Mouse (Mus musculus): Measurements from ENCODE around the gene Adcy1.

Gene Adcy1

GRCm38 (mm10) chr11:7068479-7069235 lies 5.4 kb downstream of the Adcy1 start:
- no peak for DNase-seq (ENCODE audit: extremely low read depth, insufficient read length, low spot score)

GRCm38 (mm10) chr11:7069762-7070161 lies 6.5 kb downstream of the Adcy1 start:
- no peak for DNase-seq (ENCODE audit: extremely low read depth, insufficient read length, low spot score)

- DNase-seq (ENCODE audit: extremely low read depth, insufficient read length, low spot score): no peak
Measured at GRCm38 (mm10) chr11:7071617-7072016, 8.3 kb downstream of the Adcy1 start.

GRCm38 (mm10) chr11:7073556-7073955 lies 10.3 kb downstream of the Adcy1 start:
- DNase-seq (ENCODE audit: extremely low read depth, insufficient read length, low spot score): no peak

GRCm38 (mm10) chr11:7076510-7076909 lies 13.2 kb downstream of the Adcy1 start:
- DNase-seq (ENCODE audit: extremely low read depth, insufficient read length, low spot score): no peak

- no peak for DNase-seq (ENCODE audit: extremely low read depth, insufficient read length, low spot score)
Measured at GRCm38 (mm10) chr11:7081893-7082292, 18.6 kb downstream of the Adcy1 start.

- DNase-seq (ENCODE audit: extremely low read depth, insufficient read length, low spot score): no peak
Measured at GRCm38 (mm10) chr11:7083911-7084310, 20.6 kb downstream of the Adcy1 start.

- DNase-seq (ENCODE audit: extremely low read depth, insufficient read length, low spot score): no peak
Measured at GRCm38 (mm10) chr11:7085184-7085583, 21.9 kb downstream of the Adcy1 start.

GRCm38 (mm10) chr11:7091120-7091519 lies 27.8 kb downstream of the Adcy1 start:
- no peak for DNase-seq (ENCODE audit: extremely low read depth, insufficient read length, low spot score)

- DNase-seq (ENCODE audit: extremely low read depth, insufficient read length, low spot score): no peak
Measured at GRCm38 (mm10) chr11:7094844-7095243, 31.6 kb downstream of the Adcy1 start.

- no peak for DNase-seq (ENCODE audit: extremely low read depth, insufficient read length, low spot score)
Measured at GRCm38 (mm10) chr11:7101674-7102073, 38.4 kb downstream of the Adcy1 start.

GRCm38 (mm10) chr11:7102256-7103194 lies 39.2 kb downstream of the Adcy1 start:
- DNase-seq (ENCODE audit: extremely low read depth, insufficient read length, low spot score): no peak

- no peak for DNase-seq (ENCODE audit: extremely low read depth, insufficient read length, low spot score)
Measured at GRCm38 (mm10) chr11:7105337-7105736, 42.0 kb downstream of the Adcy1 start.

- DNase-seq (ENCODE audit: extremely low read depth, insufficient read length, low spot score): no peak
Measured at GRCm38 (mm10) chr11:7109131-7109530, 45.8 kb downstream of the Adcy1 start.

- DNase-seq (ENCODE audit: extremely low read depth, insufficient read length, low spot score): no peak
Measured at GRCm38 (mm10) chr11:7113046-7113445, 49.8 kb downstream of the Adcy1 start.

- DNase-seq (ENCODE audit: extremely low read depth, insufficient read length, low spot score): no peak
Measured at GRCm38 (mm10) chr11:7113687-7114086, 50.4 kb downstream of the Adcy1 start.

- DNase-seq (ENCODE audit: extremely low read depth, insufficient read length, low spot score): no peak
Measured at GRCm38 (mm10) chr11:7114312-7114711, 51.0 kb downstream of the Adcy1 start.

- DNase-seq (ENCODE audit: extremely low read depth, insufficient read length, low spot score): no peak
Measured at GRCm38 (mm10) chr11:7116647-7117046, 53.4 kb downstream of the Adcy1 start.

- no peak for DNase-seq (ENCODE audit: extremely low read depth, insufficient read length, low spot score)
Measured at GRCm38 (mm10) chr11:7129319-7130051, 66.2 kb downstream of the Adcy1 start.

GRCm38 (mm10) chr11:7132736-7133387 lies 69.6 kb downstream of the Adcy1 start:
- DNase-seq (ENCODE audit: extremely low read depth, insufficient read length, low spot score): no peak

All from 3134 (cell line).